10 mouse cellular contexts compared by ENCODE assay signal in the genomic region with DNA sequence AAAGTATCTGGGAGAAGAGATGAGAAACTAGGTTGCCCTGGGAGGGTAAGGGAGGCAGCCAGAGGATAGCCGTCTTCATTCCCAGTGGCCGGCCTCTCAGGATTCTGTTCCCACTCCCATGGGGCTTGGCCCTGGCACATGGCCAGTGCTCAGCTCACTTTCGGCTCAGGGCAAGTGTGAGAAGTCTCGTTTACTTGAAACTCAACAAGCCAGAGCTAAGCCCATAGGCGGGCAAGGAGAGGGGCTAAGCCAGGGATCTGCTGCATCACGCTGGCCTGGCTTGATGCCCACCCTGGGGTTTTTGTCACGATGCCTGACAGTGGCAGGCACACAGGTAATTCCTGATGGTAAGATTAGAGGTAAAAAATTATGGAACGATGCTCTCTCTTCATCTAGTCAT. TPM values are rescaled to one million over a fixed set of nuclear protein-coding genes. Genes with fewer than 3 reads are reported as not detected.
A peak's percentile ranks its signal among the peaks of the same experiment; 100 is the strongest.
DNase-seq lines count a peak whose midpoint lies in the region; ATAC-seq lines count a peak whose summit lies in the region.
"Had no signal": no experiment of that assay in that cellular context is flagged by ENCODE, and none has a peak within 500 bp of the region (broad histone marks: within the 10 kb centered on the region; RNA-seq: fewer than 3 reads in every experiment).

No protein-coding gene starts in this region.

- H3K9me3 ChIP-seq in heart, embryonic 10.5 days = no peaks in the 10 kb centered on the region
- H3K9me3 ChIP-seq: liver, embryonic 13.5 days had no signal

- 76% methylated on average over 8 of the region's 8 CpGs for WGBS in heart, embryonic 10.5 days

- intact Hi-C loops in heart, postnatal 14 days (cut with DNase I) = loop anchor here (5.0 kb wide), 2 partner anchors 105 to 290 kb away; a partner anchor contains a TSS

- H3K36me3 ChIP-seq in heart, embryonic 10.5 days = no peaks in the 10 kb centered on the region
- H3K36me3 ChIP-seq: liver, embryonic 13.5 days had no signal

- DNase-seq in heart, postnatal 14 days = peak; percentile 50 to 55
- DNase-seq in heart, embryonic 10.5 days (ENCODE audit: low spot score) = no peak
- DNase-seq in ovary, postnatal 10 days (ENCODE audit: low spot score) = peak; percentile 29
- no peak for DNase-seq in ovary, adult 18-20 months (ENCODE audit: low spot score)
- peak; percentile 77 to 83 for DNase-seq in gastrocnemius, adult 8-10 months (ENCODE audit: low spot score in 2 of 2)
- no peak for DNase-seq in layer of hippocampus, adult 9-10 months (ENCODE audit: low spot score)
- no peak for DNase-seq in thymus, postnatal 4 days
- DNase-seq: liver, embryonic 13.5 days; spleen, adult 18-20 months had no signal

- no peaks in the 10 kb centered on the region for H3K4me1 ChIP-seq in heart, embryonic 10.5 days
- H3K4me1 ChIP-seq: liver, embryonic 13.5 days had no signal

- H3K27me3 ChIP-seq in heart, embryonic 10.5 days (ENCODE audit: insufficient read depth, poor library complexity, severe bottlenecking) = no peaks in the 10 kb centered on the region

- no peak overlapping the region for H3K27ac ChIP-seq in heart, embryonic 10.5 days
- H3K27ac ChIP-seq: liver, embryonic 13.5 days had no signal

- ATAC-seq in megakaryocyte-erythroid progenitor cell, adult 5-6 weeks (replicated peaks; ENCODE audit: low FRiP score, low TSS enrichment, poor library complexity, severe bottlenecking) = peak; percentile 37; the same call in 1 of the 2 replicates

- H3K4me3 ChIP-seq in heart, embryonic 10.5 days = no peak overlapping the region
- H3K4me3 ChIP-seq: liver, embryonic 13.5 days had no signal

RNA-seq across cellular contexts. Expression of a gene that starts 8.4 kb away (rescaled TPM):
- 100 to 1,000 TPM; 179 to 198 TPM for total RNA-seq in heart, postnatal 14 days (2021)
- polyA plus RNA-seq in heart, embryonic 10.5 days (2016; fragmentation: Nextera tagmentation; extraction: Ambion mirVana) = 626 and 705 TPM in 2 replicates
- total RNA-seq in gastrocnemius, adult 8-10 months (2022) = 100 to 1,000 TPM; 223 to 268 (median 240) TPM
- total RNA-seq in megakaryocyte-erythroid progenitor cell, adult 5-6 weeks (2014; fragmentation: Nextera tagmentation) = 858 and 1,123 TPM in 2 replicates
- total RNA-seq in megakaryocyte-erythroid progenitor cell, adult 5-6 weeks (2017) = 286 and 317 TPM in 2 replicates

RNA-seq across cellular contexts. Expression of a gene that starts 18.0 kb away (rescaled TPM):
- total RNA-seq in heart, postnatal 14 days (2021) = 10 to 100 TPM; 12.7 to 13.5 TPM
- 21.1 and 21.3 TPM in 2 replicates for polyA plus RNA-seq in heart, embryonic 10.5 days (2016; fragmentation: Nextera tagmentation; extraction: Ambion mirVana)
- total RNA-seq in gastrocnemius, adult 8-10 months (2022) = 1 to 10 TPM; 5.1 to 6.4 (median 5.8) TPM
- 45.9 and 52.1 TPM in 2 replicates for total RNA-seq in megakaryocyte-erythroid progenitor cell, adult 5-6 weeks (2014; fragmentation: Nextera tagmentation)
- 81.6 and 90.4 TPM in 2 replicates for total RNA-seq in megakaryocyte-erythroid progenitor cell, adult 5-6 weeks (2017)

RNA-seq across cellular contexts. Expression of a gene that starts 37.8 kb away (rescaled TPM):
- 10 to 100 TPM; 22.6 to 23.8 TPM for total RNA-seq in heart, postnatal 14 days (2021)
- polyA plus RNA-seq in heart, embryonic 10.5 days (2016; fragmentation: Nextera tagmentation; extraction: Ambion mirVana) = 10.1 and 11.4 TPM in 2 replicates
- 10 to 100 TPM; 18.3 to 23.1 (median 22.6) TPM for total RNA-seq in gastrocnemius, adult 8-10 months (2022)
- total RNA-seq in megakaryocyte-erythroid progenitor cell, adult 5-6 weeks (2014; fragmentation: Nextera tagmentation) = 12.5 and 13.7 TPM in 2 replicates
- 20.3 and 24.9 TPM in 2 replicates for total RNA-seq in megakaryocyte-erythroid progenitor cell, adult 5-6 weeks (2017)

Comparison
In these comparisons a context has a peak if more than half of its experiments do, and no peak if none do; other contexts are left out.
1. DNase-seq: peak in heart, postnatal 14 days (2 of 2), ovary, postnatal 10 days (single experiment) and gastrocnemius, adult 8-10 months (2 of 2); none in heart, embryonic 10.5 days (single experiment), ovary, adult 18-20 months (single experiment), layer of hippocampus, adult 9-10 months (single experiment) and thymus, postnatal 4 days (single experiment).